Comparison of ENCODE assay signal across 17 mouse cellular contexts in genomic region chr2:147992935-147993679, GRCm38 (mm10). TPM values are rescaled to one million over a fixed set of nuclear protein-coding genes. Genes with fewer than 3 reads are reported as not detected.
DNase-seq lines count a peak whose midpoint lies in the region; ATAC-seq and TF ChIP-seq lines count a peak whose summit lies in the region.
"Had no signal": no experiment of that assay in that cellular context is flagged by ENCODE, and none has a peak within 500 bp of the region (broad histone marks: within the 10 kb centered on the region; RNA-seq: fewer than 3 reads in every experiment).

No protein-coding gene starts in this region.

- H3K4me3 ChIP-seq in hindbrain, postnatal 0 days (ENCODE audit: low read length): no peak overlapping the region
- no peak overlapping the region for H3K4me3 ChIP-seq in hindbrain, embryonic 11.5 days (ENCODE audit: low read depth, low read length)
- no peak overlapping the region for H3K4me3 ChIP-seq in midbrain, postnatal 0 days (ENCODE audit: low read depth, low read length)
- H3K4me3 ChIP-seq in midbrain, embryonic 13.5 days (replicated peaks): no peak overlapping the region
- no peak overlapping the region for H3K4me3 ChIP-seq in liver, embryonic 15.5 days (replicated peaks)
- no peak overlapping the region for H3K4me3 ChIP-seq in forebrain, embryonic 13.5 days
- H3K4me3 ChIP-seq: erythroblast, embryonic 14.5 days; hindbrain, embryonic 15.5 days; myocyte had no signal

- no peak overlapping the region for H3K4me2 ChIP-seq in hindbrain, postnatal 0 days (ENCODE audit: low read depth, low read length)
- H3K4me2 ChIP-seq in hindbrain, embryonic 11.5 days (replicated peaks; ENCODE audit: low read depth, low read length): no peak overlapping the region
- H3K4me2 ChIP-seq in midbrain, postnatal 0 days (ENCODE audit: low read depth, low read length, poor library complexity, severe bottlenecking): no peak overlapping the region
- no peak overlapping the region for H3K4me2 ChIP-seq in midbrain, embryonic 13.5 days (replicated peaks)
- no peak overlapping the region for H3K4me2 ChIP-seq in liver, embryonic 15.5 days
- no peak overlapping the region for H3K4me2 ChIP-seq in forebrain, embryonic 13.5 days
- H3K4me2 ChIP-seq: hindbrain, embryonic 15.5 days had no signal

- ATAC-seq in hindbrain, postnatal 0 days: 0 out of 2 replicates have a peak, but pooled peaks have one; percentile 47
- no peak for ATAC-seq in hindbrain, embryonic 11.5 days (ENCODE audit: low FRiP score)
- no peak for ATAC-seq in midbrain, postnatal 0 days (ENCODE audit: low FRiP score)
- no peak for ATAC-seq in midbrain, embryonic 13.5 days
- ATAC-seq in liver, embryonic 15.5 days (ENCODE audit: insufficient read depth): peak; percentile 53
- ATAC-seq in forebrain, embryonic 13.5 days: no peak

- no peaks in the 10 kb centered on the region for H3K27me3 ChIP-seq in hindbrain, postnatal 0 days (ENCODE audit: insufficient read depth, low read length)
- no peaks in the 10 kb centered on the region for H3K27me3 ChIP-seq in hindbrain, embryonic 11.5 days (ENCODE audit: control insufficient read depth, insufficient read depth, low read length)
- H3K27me3 ChIP-seq in midbrain, postnatal 0 days (ENCODE audit: insufficient read depth, low read length): no peaks in the 10 kb centered on the region
- 0 out of 2 replicates have a peak, but pooled peaks cover 2% of the 10 kb centered on the region for H3K27me3 ChIP-seq in midbrain, embryonic 13.5 days
- no peaks in the 10 kb centered on the region for H3K27me3 ChIP-seq in liver, embryonic 15.5 days
- no peaks in the 10 kb centered on the region for H3K27me3 ChIP-seq in forebrain, embryonic 13.5 days
- H3K27me3 ChIP-seq: hindbrain, embryonic 15.5 days had no signal

- no peaks in the 10 kb centered on the region for H3K36me3 ChIP-seq in hindbrain, postnatal 0 days (ENCODE audit: insufficient read depth, low read length)
- H3K36me3 ChIP-seq in hindbrain, embryonic 11.5 days (ENCODE audit: control insufficient read depth, insufficient read depth, low read length): no peaks in the 10 kb centered on the region
- H3K36me3 ChIP-seq in midbrain, postnatal 0 days (ENCODE audit: insufficient read depth, low read length): no peaks in the 10 kb centered on the region
- H3K36me3 ChIP-seq in midbrain, embryonic 13.5 days: no peaks in the 10 kb centered on the region
- H3K36me3 ChIP-seq in liver, embryonic 15.5 days (replicated peaks): no peaks in the 10 kb centered on the region
- H3K36me3 ChIP-seq in forebrain, embryonic 13.5 days (ENCODE audit: poor library complexity, severe bottlenecking): no peaks in the 10 kb centered on the region
- H3K36me3 ChIP-seq: hindbrain, embryonic 15.5 days had no signal

- no peaks in the 10 kb centered on the region for H3K9me3 ChIP-seq in hindbrain, postnatal 0 days (ENCODE audit: low read length)
- no peaks in the 10 kb centered on the region for H3K9me3 ChIP-seq in hindbrain, embryonic 11.5 days (ENCODE audit: control insufficient read depth, low read length)
- H3K9me3 ChIP-seq in midbrain, postnatal 0 days (ENCODE audit: low read length): no peaks in the 10 kb centered on the region
- H3K9me3 ChIP-seq in midbrain, embryonic 13.5 days: no peaks in the 10 kb centered on the region
- H3K9me3 ChIP-seq in liver, embryonic 15.5 days (replicated peaks): no peaks in the 10 kb centered on the region
- no peaks in the 10 kb centered on the region for H3K9me3 ChIP-seq in forebrain, embryonic 13.5 days (replicated peaks)
- H3K9me3 ChIP-seq: hindbrain, embryonic 15.5 days had no signal

- no peaks in the 10 kb centered on the region for H3K4me1 ChIP-seq in hindbrain, postnatal 0 days (ENCODE audit: insufficient read depth, low read length)
- H3K4me1 ChIP-seq in hindbrain, embryonic 11.5 days (replicated peaks; ENCODE audit: control insufficient read depth, insufficient read depth, low read length): no peaks in the 10 kb centered on the region
- H3K4me1 ChIP-seq in midbrain, postnatal 0 days (ENCODE audit: insufficient read depth, low read length): no peaks in the 10 kb centered on the region
- no peaks in the 10 kb centered on the region for H3K4me1 ChIP-seq in midbrain, embryonic 13.5 days (replicated peaks)
- no peaks in the 10 kb centered on the region for H3K4me1 ChIP-seq in liver, embryonic 15.5 days (replicated peaks)
- H3K4me1 ChIP-seq in forebrain, embryonic 13.5 days: no peaks in the 10 kb centered on the region
- H3K4me1 ChIP-seq: hindbrain, embryonic 15.5 days had no signal

- H3K9ac ChIP-seq in hindbrain, postnatal 0 days (replicated peaks; ENCODE audit: low read length): no peak overlapping the region
- H3K9ac ChIP-seq in hindbrain, embryonic 11.5 days (ENCODE audit: low read depth, low read length): no peak overlapping the region
- H3K9ac ChIP-seq in midbrain, postnatal 0 days (replicated peaks; ENCODE audit: low read length, poor library complexity, severe bottlenecking): no peak overlapping the region
- no peak overlapping the region for H3K9ac ChIP-seq in midbrain, embryonic 13.5 days (replicated peaks)
- no peak overlapping the region for H3K9ac ChIP-seq in liver, embryonic 15.5 days
- no peak overlapping the region for H3K9ac ChIP-seq in forebrain, embryonic 13.5 days
- H3K9ac ChIP-seq: hindbrain, embryonic 15.5 days had no signal

- DNase-seq in hindbrain, postnatal 0 days (ENCODE audit: low spot score): no peak
- no peak for DNase-seq in hindbrain, embryonic 11.5 days (ENCODE audit: low spot score)
- peak; percentile 1 for DNase-seq in midbrain, postnatal 0 days (ENCODE audit: low spot score)
- DNase-seq in thymus, adult 18-20 months: no peak
- no peak for DNase-seq in adrenal gland, postnatal 25 days
- DNase-seq: adrenal gland, postnatal 36 days; B cell, adult 2 months; embryo, embryonic 11 days; gastrocnemius, postnatal 36 days; layer of hippocampus, adult 9-11 months had no signal

- H3K27ac ChIP-seq in hindbrain, postnatal 0 days: no peak overlapping the region
- no peak overlapping the region for H3K27ac ChIP-seq in hindbrain, embryonic 11.5 days (ENCODE audit: low read depth, low read length)
- H3K27ac ChIP-seq in midbrain, postnatal 0 days (ENCODE audit: low read depth, low read length): no peak overlapping the region
- no peak overlapping the region for H3K27ac ChIP-seq in midbrain, embryonic 13.5 days
- no peak overlapping the region for H3K27ac ChIP-seq in liver, embryonic 15.5 days (replicated peaks)
- H3K27ac ChIP-seq in forebrain, embryonic 13.5 days: no peak overlapping the region
- H3K27ac ChIP-seq: hindbrain, embryonic 15.5 days had no signal

- 73% methylated on average over 10 of the region's 10 CpGs for WGBS in hindbrain, postnatal 0 days
- 92% methylated on average over 10 of the region's 10 CpGs for WGBS in hindbrain, embryonic 11.5 days
- WGBS in midbrain, postnatal 0 days: 95% methylated on average over 10 of the region's 10 CpGs
- 87% methylated on average over 10 of the region's 10 CpGs for WGBS in midbrain, embryonic 13.5 days
- 63% methylated on average over 10 of the region's 10 CpGs for WGBS in liver, embryonic 15.5 days (ENCODE audit: insufficient replicate concordance)
- 94% methylated on average over 10 of the region's 10 CpGs for WGBS in forebrain, embryonic 13.5 days

- no peak for TF ChIP-seq CTCF in hindbrain, postnatal 0 days (IDR thresholded peaks at IDR 0.05; ENCODE audit: low read depth)
- TF ChIP-seq CTCF in midbrain, postnatal 0 days (IDR thresholded peaks at IDR 0.05): no peak

RNA-seq across cellular contexts. Expression of gene Foxa2, which starts 53.7 kb away (rescaled TPM):
- total RNA-seq in hindbrain, postnatal 0 days (2014; rRNA removed): 5.4 and 7.5 TPM in 2 replicates
- polyA plus RNA-seq in hindbrain, postnatal 0 days (2015; fragmentation: Nextera tagmentation; extraction: Ambion mirVana): 0.38 and 0.58 TPM in 2 replicates
- 3.4 and 4.5 TPM in 2 replicates for polyA plus RNA-seq in hindbrain, embryonic 11.5 days (2014; fragmentation: Nextera tagmentation; extraction: Ambion mirVana)
- total RNA-seq in midbrain, postnatal 0 days (2014; rRNA removed): 7.0 and 11.1 TPM in 2 replicates
- polyA plus RNA-seq in midbrain, postnatal 0 days (2015; fragmentation: Nextera tagmentation; extraction: Ambion mirVana): 2.7 and 3.3 TPM in 2 replicates
- polyA plus RNA-seq in midbrain, embryonic 13.5 days (2015; fragmentation: Nextera tagmentation; extraction: Ambion mirVana): 4.0 and 9.2 TPM in 2 replicates
- 3.9 and 4.3 TPM in 2 replicates for polyA plus RNA-seq in liver, embryonic 15.5 days (2015; fragmentation: Nextera tagmentation; extraction: Ambion mirVana)
- polyA plus RNA-seq in forebrain, embryonic 13.5 days (2015; fragmentation: Nextera tagmentation; extraction: Ambion mirVana): 0.13 and 0.19 TPM in 2 replicates
- total RNA-seq in adrenal gland, postnatal 25 days (2021): not detected in 2 replicates
- total RNA-seq: adrenal gland, postnatal 36 days; gastrocnemius, postnatal 36 days; left cerebral cortex, postnatal 25 days had no signal
- polyA plus RNA-seq: erythroblast, embryonic 14.5 days had no signal

Comparison
In these comparisons a context has a peak if more than half of its experiments do, and no peak if none do; other contexts are left out.
1. ATAC-seq: peak in hindbrain, postnatal 0 days (single experiment) and liver, embryonic 15.5 days (single experiment); none in hindbrain, embryonic 11.5 days (single experiment), midbrain, postnatal 0 days (single experiment), midbrain, embryonic 13.5 days (single experiment) and forebrain, embryonic 13.5 days (single experiment).